Mouse (Mus musculus): ENCODE results near the gene Snap23.

DNA sequence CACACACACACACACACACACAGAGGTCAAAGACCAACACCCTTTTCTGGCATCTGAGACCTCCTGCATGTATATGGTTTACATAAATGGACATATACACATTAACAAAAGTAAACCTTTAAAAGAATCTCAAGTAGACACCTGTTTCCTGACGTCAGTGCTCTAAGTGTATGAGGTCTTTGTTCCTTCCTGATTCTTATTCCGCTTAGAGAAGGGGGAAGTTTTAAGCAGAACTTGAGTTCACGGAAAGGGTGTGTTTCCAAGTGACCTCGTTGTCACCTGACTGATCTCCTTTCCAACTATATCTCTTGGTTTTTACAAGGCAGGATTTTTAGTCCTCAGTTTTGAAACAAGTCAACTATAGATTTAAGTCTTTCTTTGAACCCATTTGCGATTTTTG lies 10.8 kb downstream of the Snap23 start:
- no peak for TF ChIP-seq CTCF (IDR thresholded peaks at IDR 0.05; ENCODE audit: extremely low read depth, insufficient read depth, insufficient read length, insufficient replicate concordance)
- TF ChIP-seq POLR2A (IDR thresholded peaks at IDR 0.05; ENCODE audit: low read depth, low read length), result no peak
